Mouse (Mus musculus) neural tube, embryonic 13.5 days (tissue): ENCODE measurements around the gene Srcap. TPM values are rescaled to one million over a fixed set of nuclear protein-coding genes. Genes with fewer than 3 reads are reported as not detected.

Experiments used
- ATAC-seq: fragments of 200-750 bp; cut with Nextera tagmentation; 2 replicates; pipeline ENCODE4 v1.8.0; 2017; ENCODE audit warnings: low read depth, mild to moderate bottlenecking, moderate TSS enrichment, moderate library complexity
- H3K27ac ChIP-seq: fragments of 300-500 bp; sonication (generic); replicated peaks from 2 replicates; pipeline ENCODE4 v1.5.1; 2015; ENCODE audit warnings: moderate library complexity, mild to moderate bottlenecking, inconsistent platforms
- H3K27me3 ChIP-seq: fragments of 300-500 bp; sonication (generic); 2 replicates; pipeline ENCODE4 v1.6.1; 2015; ENCODE audit warnings: mild to moderate bottlenecking, inconsistent platforms
- H3K36me3 ChIP-seq: fragments of 300-500 bp; sonication (generic); 2 replicates; pipeline ENCODE4 v1.6.1; 2015; ENCODE audit warnings: mild to moderate bottlenecking, inconsistent platforms
- H3K4me1 ChIP-seq: fragments of 300-500 bp; sonication (generic); replicated peaks from 2 replicates; pipeline ENCODE4 v1.6.1; 2015; ENCODE audit warnings: inconsistent platforms
- H3K4me2 ChIP-seq: fragments of 300-500 bp; sonication (generic); 2 replicates; pipeline ENCODE4 v1.6.1; 2015; ENCODE audit warnings: inconsistent platforms, mild to moderate bottlenecking, moderate library complexity
- H3K4me3 ChIP-seq: fragments of 300-500 bp; sonication (generic); 2 replicates; pipeline ENCODE4 v1.5.1; 2015; ENCODE audit warnings: mild to moderate bottlenecking, inconsistent platforms
- H3K9ac ChIP-seq: fragments of 300-500 bp; sonication (generic); 2 replicates; pipeline ENCODE4 v1.6.1; 2015; ENCODE audit warnings: moderate library complexity, mild to moderate bottlenecking, inconsistent platforms
- H3K9me3 ChIP-seq: fragments of 300-500 bp; sonication (generic); 2 replicates; pipeline ENCODE4 v1.6.1; 2016; ENCODE audit warnings: inconsistent platforms
- WGBS: fragments of 180-500 bp; shearing (Covaris S2); methylation state at CpG from one replicate; pipeline ENCODE4 v1.1.7; 2015; 5-methylcytosine and 5-hydroxymethylcytosine counted together
- polyA plus RNA-seq: library from polyadenylated mRNA; unstranded; fragments of >200 nt; fragmentation: Nextera tagmentation; extraction: Ambion mirVana; gene quantifications from 2 replicates; pipeline ENCODE4 v1.2.1, GENCODE M21; 2015

The Srcap gene
- polyA plus RNA-seq, 1 experiment from 2014 or later = 50.1 TPM

- Histone ChIP-seq H3K9me3 (no peaks in the 10 kb centered on the region), H3K9ac (peak within 1 kb of the TSS; percentile 87), H3K27me3 (no peaks in the 10 kb centered on the region), H3K4me1 (peaks cover 24% of the 10 kb centered on the region), H3K36me3 (peaks cover 57% of the 10 kb centered on the region), H3K27ac (peak within 1 kb of the TSS; percentile 84), H3K4me3 (peak within 1 kb of the TSS; percentile 92), H3K4me2 (peak within 1 kb of the TSS; percentile 80)
- WGBS = under 1% methylated on average over 50 of the region's 50 CpGs
- peak; percentile 98 for ATAC-seq
Measured at GRCm38 (mm10) chr7:127588011-127588871, 76.5 kb downstream of the Srcap start, which contains the start of the genes Ccdc189 and Rnf40. Gene Ccdc189, minus strand, starts transcription at chr7:127588595. Gene Rnf40, plus strand, starts transcription at chr7:127588767.

GRCm38 (mm10) chr7:127588901-127589300 lies 77.1 kb downstream of the Srcap start:
- ATAC-seq = no peak
- peak overlapping the region; percentile 80 for H3K4me2 ChIP-seq
- H3K27ac ChIP-seq = peak overlapping the region; percentile 84
- H3K36me3 ChIP-seq = peaks cover 57% of the 10 kb centered on the region
- H3K9me3 ChIP-seq = no peaks in the 10 kb centered on the region
- peak overlapping the region; percentile 87 for H3K9ac ChIP-seq
- 6% methylated on average over 29 of the region's 29 CpGs for WGBS
- H3K4me1 ChIP-seq = peaks cover 24% of the 10 kb centered on the region
- H3K4me3 ChIP-seq = peak overlapping the region; percentile 92
- no peaks in the 10 kb centered on the region for H3K27me3 ChIP-seq

GRCm38 (mm10) chr7:127589637-127590036 lies 77.9 kb downstream of the Srcap start:
- H3K4me1 ChIP-seq = peaks cover 24% of the 10 kb centered on the region
- peak overlapping the region; percentile 80 for H3K4me2 ChIP-seq
- WGBS = 94% methylated on average over 9 of the region's 9 CpGs
- H3K36me3 ChIP-seq = peaks cover 57% of the 10 kb centered on the region
- no peak overlapping the region for H3K27ac ChIP-seq
- no peaks in the 10 kb centered on the region for H3K9me3 ChIP-seq
- H3K27me3 ChIP-seq = no peaks in the 10 kb centered on the region
- peak overlapping the region; percentile 92 for H3K4me3 ChIP-seq
- ATAC-seq = no peak
- H3K9ac ChIP-seq = peak overlapping the region; percentile 87

GRCm38 (mm10) chr7:127591108-127591507 lies 79.3 kb downstream of the Srcap start:
- no peaks in the 10 kb centered on the region for H3K9me3 ChIP-seq
- ATAC-seq = no peak
- H3K27me3 ChIP-seq = no peaks in the 10 kb centered on the region
- H3K36me3 ChIP-seq = peaks cover 65% of the 10 kb centered on the region
- H3K4me2 ChIP-seq = no peak overlapping the region
- H3K27ac ChIP-seq = no peak overlapping the region
- 88% methylated on average over 10 of the region's 10 CpGs for WGBS
- H3K4me1 ChIP-seq = peaks cover 24% of the 10 kb centered on the region
- no peak overlapping the region for H3K9ac ChIP-seq
- no peak overlapping the region for H3K4me3 ChIP-seq

GRCm38 (mm10) chr7:127592575-127592974 lies 80.8 kb downstream of the Srcap start:
- no peaks in the 10 kb centered on the region for H3K9me3 ChIP-seq
- H3K27me3 ChIP-seq = no peaks in the 10 kb centered on the region
- no peak overlapping the region for H3K4me3 ChIP-seq
- no peak overlapping the region for H3K9ac ChIP-seq
- peaks cover 15% of the 10 kb centered on the region for H3K4me1 ChIP-seq
- no peak overlapping the region for H3K4me2 ChIP-seq
- ATAC-seq = no peak
- no peak overlapping the region for H3K27ac ChIP-seq
- H3K36me3 ChIP-seq = peaks cover 80% of the 10 kb centered on the region
- 92% methylated on average over 14 of the region's 14 CpGs for WGBS

- no peaks in the 10 kb centered on the region for H3K4me1 ChIP-seq
- H3K36me3 ChIP-seq = peaks cover 99% of the 10 kb centered on the region
- no peak overlapping the region for H3K9ac ChIP-seq
- no peak for ATAC-seq
- H3K27ac ChIP-seq = no peak overlapping the region
- WGBS = 96% methylated on average over 17 of the region's 17 CpGs
- no peak overlapping the region for H3K4me2 ChIP-seq
- H3K9me3 ChIP-seq = no peaks in the 10 kb centered on the region
- no peak overlapping the region for H3K4me3 ChIP-seq
- H3K27me3 ChIP-seq = no peaks in the 10 kb centered on the region
Measured at GRCm38 (mm10) chr7:127596747-127597146, 85.0 kb downstream of the Srcap start.

GRCm38 (mm10) chr7:127600612-127601011 lies 88.8 kb downstream of the Srcap start:
- Histone ChIP-seq H3K9me3 (no peaks in the 10 kb centered on the region), H3K9ac (no peak overlapping the region), H3K4me1 (no peaks in the 10 kb centered on the region), H3K4me2 (no peak overlapping the region), H3K36me3 (peaks cover 96% of the 10 kb centered on the region), H3K27me3 (no peaks in the 10 kb centered on the region), H3K27ac (no peak overlapping the region), H3K4me3 (no peak overlapping the region)
- whole genome bisulfite sequencing = 96% methylated on average over 7 of the region's 7 CpGs
- no peak for ATAC-seq

GRCm38 (mm10) chr7:127601735-127602134 lies 90.0 kb downstream of the Srcap start:
- Histone ChIP-seq H3K4me2 (no peak overlapping the region), H3K27me3 (no peaks in the 10 kb centered on the region), H3K4me3 (no peak overlapping the region), H3K36me3 (peaks cover 94% of the 10 kb centered on the region), H3K27ac (no peak overlapping the region), H3K4me1 (no peaks in the 10 kb centered on the region), H3K9ac (no peak overlapping the region), H3K9me3 (no peaks in the 10 kb centered on the region)
- WGBS = 88% methylated on average over 4 of the region's 4 CpGs
- ATAC-seq = no peak

- Histone ChIP-seq H3K36me3 (peaks cover 94% of the 10 kb centered on the region), H3K27ac (no peak overlapping the region), H3K9ac (no peak overlapping the region), H3K4me2 (no peak overlapping the region), H3K27me3 (no peaks in the 10 kb centered on the region), H3K4me1 (no peaks in the 10 kb centered on the region), H3K9me3 (no peaks in the 10 kb centered on the region), H3K4me3 (no peak overlapping the region)
- ATAC-seq = no peak
- 91% methylated on average over 2 of the region's 2 CpGs for WGBS
Measured at GRCm38 (mm10) chr7:127602903-127603302, 91.1 kb downstream of the Srcap start.

- WGBS = 95% methylated on average over 10 of the region's 10 CpGs
- H3K36me3 ChIP-seq = peaks cover 95% of the 10 kb centered on the region
Measured at GRCm38 (mm10) chr7:127604256-127604655, 92.5 kb downstream of the Srcap start.

GRCm38 (mm10) chr7:127607150-127607549 lies 95.4 kb downstream of the Srcap start:
- Histone ChIP-seq H3K4me2 (no peak overlapping the region), H3K27ac (no peak overlapping the region), H3K27me3 (no peaks in the 10 kb centered on the region), H3K36me3 (peaks cover 95% of the 10 kb centered on the region), H3K9me3 (no peaks in the 10 kb centered on the region), H3K4me1 (no peaks in the 10 kb centered on the region), H3K4me3 (no peak overlapping the region), H3K9ac (no peak overlapping the region)
- WGBS = 89% methylated on average over 6 of the region's 6 CpGs
- no peak for ATAC-seq

More at GRCm38 (mm10) chr7:127604256-127604655, 92.5 kb downstream of the Srcap start:
- no peak overlapping the region for H3K4me2 ChIP-seq
- ATAC-seq = no peak
- H3K4me3 ChIP-seq = no peak overlapping the region
- no peaks in the 10 kb centered on the region for H3K9me3 ChIP-seq
- no peaks in the 10 kb centered on the region for H3K4me1 ChIP-seq
- no peaks in the 10 kb centered on the region for H3K27me3 ChIP-seq
- no peak overlapping the region for H3K27ac ChIP-seq
- no peak overlapping the region for H3K9ac ChIP-seq
